Mouse (Mus musculus) kidney, postnatal 10 days (tissue): ENCODE results near the gene Pld2.
"Not testable (repeated sequence)": the region's sequence is repeated elsewhere in the genome, so short reads cannot be mapped to it uniquely, and the experiment has no call there.

ENCODE experiments used
- DNase-seq: peaks from one replicate; pipeline ENCODE4 v3.0.0; 2021; ENCODE audit warnings: mixed read lengths

The Pld2 gene

GRCm38 (mm10) chr11:70539877-70540587, at the start of gene Pld2:
TSS of gene Pld2 (plus strand) at chr11:70540064.
- peak; percentile 95 for DNase-seq

- DNase-seq = peak; percentile 53
Observed at GRCm38 (mm10) chr11:70499566-70500475, 40.0 kb upstream of the Pld2 start.

- DNase-seq = no peak
Observed at GRCm38 (mm10) chr11:70500476-70500812, 39.4 kb upstream of the Pld2 start.

GRCm38 (mm10) chr11:70502018-70502417, 37.8 kb upstream of the Pld2 start:
- DNase-seq = no peak

GRCm38 (mm10) chr11:70504970-70505369, 34.9 kb upstream of the Pld2 start, which contains the start of gene Tm4sf5:
TSS of gene Tm4sf5 (plus strand) at chr11:70505244.
- no peak for DNase-seq

GRCm38 (mm10) chr11:70506385-70506784, 33.5 kb upstream of the Pld2 start:
- DNase-seq = peak; percentile 88

- no peak for DNase-seq
Observed at GRCm38 (mm10) chr11:70506962-70507515, 32.8 kb upstream of the Pld2 start.

- peak; percentile 65 for DNase-seq
Observed at GRCm38 (mm10) chr11:70509753-70510564, 29.9 kb upstream of the Pld2 start.

GRCm38 (mm10) chr11:70511242-70511641, 28.6 kb upstream of the Pld2 start:
- no peak for DNase-seq

- DNase-seq = no peak
Observed at GRCm38 (mm10) chr11:70511825-70512224, 28.0 kb upstream of the Pld2 start.

- no peak for DNase-seq
Observed at GRCm38 (mm10) chr11:70512709-70513342, 27.0 kb upstream of the Pld2 start.

- peak; percentile 37 for DNase-seq
Observed at GRCm38 (mm10) chr11:70513520-70513919, 26.3 kb upstream of the Pld2 start.

GRCm38 (mm10) chr11:70514288-70514687, 25.6 kb upstream of the Pld2 start, which contains the start of gene Vmo1:
TSS of gene Vmo1 (minus strand) at chr11:70514616.
- no peak for DNase-seq

- peak; percentile 36 for DNase-seq
Observed at GRCm38 (mm10) chr11:70516352-70516751, 23.5 kb upstream of the Pld2 start.

GRCm38 (mm10) chr11:70518436-70518835, 21.4 kb upstream of the Pld2 start:
- no peak for DNase-seq

- DNase-seq = no peak
Observed at GRCm38 (mm10) chr11:70518923-70519322, 20.9 kb upstream of the Pld2 start, which contains the start of gene Gltpd2. TSS of gene Gltpd2 (plus strand) at chr11:70519196.

- DNase-seq = peak; percentile 72
Observed at GRCm38 (mm10) chr11:70520178-70520769, 19.6 kb upstream of the Pld2 start.

- DNase-seq = not testable (repeated sequence)
Observed at GRCm38 (mm10) chr11:70523306-70523989, 16.4 kb upstream of the Pld2 start.

GRCm38 (mm10) chr11:70524782-70525181, 15.1 kb upstream of the Pld2 start:
- DNase-seq = no peak

GRCm38 (mm10) chr11:70525184-70525678, 14.6 kb upstream of the Pld2 start, which contains the start of gene Psmb6:
TSS of gene Psmb6 (plus strand) at chr11:70525367.
- peak; percentile 94 for DNase-seq

GRCm38 (mm10) chr11:70525726-70526125, 14.1 kb upstream of the Pld2 start:
- DNase-seq = no peak
